In the genomic region with DNA sequence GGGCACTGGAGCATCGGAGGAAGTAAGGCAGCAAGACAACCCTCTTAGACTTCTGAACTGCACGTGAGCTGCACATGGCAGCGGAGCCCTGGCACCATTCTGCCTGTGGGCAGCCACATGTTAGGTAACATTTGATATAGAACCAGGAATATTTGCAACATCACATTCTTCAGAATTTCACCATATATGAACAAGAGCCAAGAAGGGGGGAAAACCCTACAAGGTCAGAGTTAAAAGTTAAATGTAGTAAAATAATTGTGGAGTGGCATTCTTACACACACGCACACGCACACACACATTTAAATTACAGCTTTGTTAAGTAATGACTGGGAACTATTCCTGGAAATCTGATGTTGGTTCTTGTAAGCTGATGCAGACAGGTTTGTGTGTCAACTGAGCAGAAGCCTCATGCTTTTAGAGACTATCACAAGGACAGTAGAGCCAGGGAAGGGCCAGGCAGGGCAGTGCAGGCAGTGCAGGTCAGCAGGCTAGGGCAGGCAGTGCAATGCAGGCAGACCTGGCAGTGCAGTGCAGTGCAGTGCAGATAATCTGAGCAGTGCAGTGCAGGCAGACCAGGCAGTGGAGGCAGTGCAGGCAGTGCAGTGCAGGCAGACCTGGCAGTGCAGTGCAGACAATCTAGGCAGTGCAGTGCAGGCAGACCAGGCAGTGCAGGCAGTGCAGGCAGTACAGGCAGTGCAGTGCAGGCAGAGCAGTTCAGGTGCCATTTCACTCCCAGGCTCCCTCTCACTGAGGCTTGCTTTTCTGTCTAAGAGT, we compare ENCODE assay signal across 13 mouse cellular contexts. TPM values are rescaled to one million over a fixed set of nuclear protein-coding genes. Genes with fewer than 3 reads are reported as not detected.
DNase-seq lines count a peak whose midpoint lies in the region; ATAC-seq and TF ChIP-seq lines count a peak whose summit lies in the region.
"Had no signal": no experiment of that assay in that cellular context is flagged by ENCODE, and none has a peak within 500 bp of the region (broad histone marks: within the 10 kb centered on the region; RNA-seq: fewer than 3 reads in every experiment).

No protein-coding gene starts in this region.

- 95% methylated on average over 5 of the region's 5 CpGs for WGBS in limb, embryonic 13.5 days
- WGBS in limb, embryonic 10.5 days = 94% methylated on average over 5 of the region's 5 CpGs
- 96% methylated on average over 5 of the region's 5 CpGs for WGBS in forebrain, embryonic 12.5 days
- WGBS in midbrain, embryonic 14.5 days = 99% methylated on average over 5 of the region's 5 CpGs

- H3K27ac ChIP-seq in limb, embryonic 13.5 days = no peak overlapping the region
- H3K27ac ChIP-seq in limb, embryonic 10.5 days = no peak overlapping the region
- no peak overlapping the region for H3K27ac ChIP-seq in forebrain, embryonic 12.5 days
- no peak overlapping the region for H3K27ac ChIP-seq in midbrain, embryonic 14.5 days (replicated peaks; ENCODE audit: low read depth, low read length)
- H3K27ac ChIP-seq in gastrocnemius, adult 2 months = no peak overlapping the region
- H3K27ac ChIP-seq: limb, embryonic 12.5 days had no signal

- peaks cover 26% of the 10 kb centered on the region for H3K36me3 ChIP-seq in limb, embryonic 13.5 days
- H3K36me3 ChIP-seq in limb, embryonic 10.5 days = peaks cover 66% of the 10 kb centered on the region
- no peaks in the 10 kb centered on the region for H3K36me3 ChIP-seq in forebrain, embryonic 12.5 days (replicated peaks)
- H3K36me3 ChIP-seq in midbrain, embryonic 14.5 days (ENCODE audit: control insufficient read depth, insufficient read depth, low read length) = 0 out of 2 replicates have a peak, but pooled peaks cover 4% of the 10 kb centered on the region

- no peak overlapping the region for H3K9ac ChIP-seq in limb, embryonic 13.5 days
- no peak overlapping the region for H3K9ac ChIP-seq in forebrain, embryonic 12.5 days
- no peak overlapping the region for H3K9ac ChIP-seq in midbrain, embryonic 14.5 days (replicated peaks; ENCODE audit: low read length)
- H3K9ac ChIP-seq: limb, embryonic 12.5 days had no signal

- no peaks in the 10 kb centered on the region for H3K4me1 ChIP-seq in limb, embryonic 13.5 days
- H3K4me1 ChIP-seq in limb, embryonic 10.5 days = peaks cover 5% of the 10 kb centered on the region
- no peaks in the 10 kb centered on the region for H3K4me1 ChIP-seq in forebrain, embryonic 12.5 days
- H3K4me1 ChIP-seq in midbrain, embryonic 14.5 days (ENCODE audit: control insufficient read depth, insufficient read depth, low read length) = no peaks in the 10 kb centered on the region

- TF ChIP-seq CTCF in gastrocnemius, adult 2 months (IDR thresholded peaks at IDR 0.05) = no peak

- intact Hi-C loops in gastrocnemius, adult 2 months (cut with DNase I) = no loop called here

- no peak overlapping the region for H3K4me2 ChIP-seq in limb, embryonic 13.5 days (replicated peaks)
- no peak overlapping the region for H3K4me2 ChIP-seq in forebrain, embryonic 12.5 days
- no peak overlapping the region for H3K4me2 ChIP-seq in midbrain, embryonic 14.5 days (ENCODE audit: low read length)
- H3K4me2 ChIP-seq: limb, embryonic 12.5 days had no signal

- ATAC-seq in limb, embryonic 13.5 days (ENCODE audit: low FRiP score, low read depth) = peak; percentile 51; the same call in 1 of the 2 replicates
- peak; percentile 64; the same call in 1 of the 2 replicates for ATAC-seq in forebrain, embryonic 12.5 days (ENCODE audit: low FRiP score)
- peak; percentile 34; the same call in 1 of the 2 replicates for ATAC-seq in midbrain, embryonic 14.5 days (ENCODE audit: low FRiP score, low TSS enrichment)

- no peak for DNase-seq in limb, embryonic 10.5 days (ENCODE audit: low spot score)
- peak; percentile 33 for DNase-seq in brain, adult 2 months (ENCODE audit: low read depth, low spot score)
- DNase-seq in midbrain, embryonic 14.5 days = no peak
- no peak for DNase-seq in cerebellum, adult 18-20 months
- no peak for DNase-seq in layer of hippocampus, adult 18-20 months (ENCODE audit: low spot score in 2 of 2)
- no peak for DNase-seq in gastrocnemius, adult 2 months
- DNase-seq: cerebellum, postnatal 14 days; kidney, postnatal 14 days; right cerebral cortex, postnatal 14 days; thymus, postnatal 25 days had no signal

- H3K9me3 ChIP-seq in limb, embryonic 13.5 days = no peaks in the 10 kb centered on the region
- no peaks in the 10 kb centered on the region for H3K9me3 ChIP-seq in limb, embryonic 10.5 days (replicated peaks)
- H3K9me3 ChIP-seq in forebrain, embryonic 12.5 days = no peaks in the 10 kb centered on the region
- no peaks in the 10 kb centered on the region for H3K9me3 ChIP-seq in midbrain, embryonic 14.5 days (ENCODE audit: control insufficient read depth, low read length)
- H3K9me3 ChIP-seq: limb, embryonic 12.5 days had no signal

- H3K4me3 ChIP-seq in limb, embryonic 13.5 days = no peak overlapping the region
- no peak overlapping the region for H3K4me3 ChIP-seq in limb, embryonic 10.5 days
- no peak overlapping the region for H3K4me3 ChIP-seq in forebrain, embryonic 12.5 days (replicated peaks)
- no peak overlapping the region for H3K4me3 ChIP-seq in midbrain, embryonic 14.5 days (replicated peaks; ENCODE audit: low read depth, low read length)
- H3K4me3 ChIP-seq in gastrocnemius, adult 2 months = no peak overlapping the region
- H3K4me3 ChIP-seq: limb, embryonic 12.5 days had no signal

- H3K27me3 ChIP-seq in limb, embryonic 13.5 days = no peaks in the 10 kb centered on the region
- H3K27me3 ChIP-seq in limb, embryonic 10.5 days (ENCODE audit: low read depth, poor library complexity, severe bottlenecking) = no peaks in the 10 kb centered on the region
- H3K27me3 ChIP-seq in forebrain, embryonic 12.5 days = no peaks in the 10 kb centered on the region
- no peaks in the 10 kb centered on the region for H3K27me3 ChIP-seq in midbrain, embryonic 14.5 days (ENCODE audit: control insufficient read depth, insufficient read depth, low read length)
- H3K27me3 ChIP-seq: limb, embryonic 12.5 days had no signal

RNA-seq across cellular contexts. Expression of a gene that starts 38.3 kb away (rescaled TPM):
- 39.0 and 40.9 TPM in 2 replicates for polyA plus RNA-seq in limb, embryonic 13.5 days (2015; fragmentation: Nextera tagmentation; extraction: Ambion mirVana)
- polyA plus RNA-seq in limb, embryonic 10.5 days (2016; fragmentation: Nextera tagmentation; extraction: Ambion mirVana) = 43.3 and 53.2 TPM in 2 replicates
- 24.6 and 27.9 TPM in 2 replicates for polyA plus RNA-seq in forebrain, embryonic 12.5 days (2016; fragmentation: Nextera tagmentation; extraction: Ambion mirVana)
- 41.8 and 42.8 TPM in 2 replicates for polyA plus RNA-seq in midbrain, embryonic 14.5 days (2014; fragmentation: Nextera tagmentation; extraction: Ambion mirVana)
- total RNA-seq in layer of hippocampus, adult 18-20 months (2021) = 10 to 100 TPM; 92.2 to 98.8 TPM
- 1 to 10 TPM; 5.7 to 6.2 TPM for total RNA-seq in gastrocnemius, adult 2 months (2021)
